Mouse (Mus musculus) cortical plate, adult 2 months (tissue): ENCODE results near the gene Chrm4.

ENCODE experiments used
- CTCF ChIP-seq: fragments of 200-500 bp; IDR thresholded peaks from 2 replicates; pipeline ENCODE4 v1.5.1; 2011; ENCODE audit warnings: mild to moderate bottlenecking, control low read depth, low read length; ENCODE audit not compliant: insufficient read depth; ENCODE audit errors: extremely low read depth
- POLR2A ChIP-seq: fragments of 200-500 bp; IDR thresholded peaks from 2 replicates; pipeline ENCODE4 v1.6.1; 2011; ENCODE audit warnings: mild to moderate bottlenecking, low read length, control low read depth; ENCODE audit not compliant: insufficient read depth; ENCODE audit errors: extremely low read depth

DNA sequence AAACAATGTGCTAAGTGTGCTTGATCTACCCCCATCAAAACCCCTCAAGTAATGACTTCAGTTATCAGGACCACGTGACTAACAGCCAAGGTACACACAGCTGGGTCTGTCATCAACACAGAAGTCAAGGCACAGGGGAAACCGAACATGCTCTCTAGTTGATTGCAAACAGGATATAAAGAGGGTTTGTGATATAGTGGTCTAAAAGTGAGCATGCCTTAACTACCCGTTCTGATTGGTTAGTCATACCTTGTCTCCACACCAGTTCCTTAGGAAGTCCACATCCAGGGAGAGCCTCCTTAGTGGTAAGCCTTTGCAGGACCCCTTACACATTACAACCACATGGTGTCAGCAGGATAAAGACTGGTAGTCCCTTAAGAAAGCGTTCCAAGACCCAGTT, 6.9 kb upstream of the Chrm4 start:
- no peak for TF ChIP-seq POLR2A
- no peak for TF ChIP-seq CTCF
